In the genomic region with DNA sequence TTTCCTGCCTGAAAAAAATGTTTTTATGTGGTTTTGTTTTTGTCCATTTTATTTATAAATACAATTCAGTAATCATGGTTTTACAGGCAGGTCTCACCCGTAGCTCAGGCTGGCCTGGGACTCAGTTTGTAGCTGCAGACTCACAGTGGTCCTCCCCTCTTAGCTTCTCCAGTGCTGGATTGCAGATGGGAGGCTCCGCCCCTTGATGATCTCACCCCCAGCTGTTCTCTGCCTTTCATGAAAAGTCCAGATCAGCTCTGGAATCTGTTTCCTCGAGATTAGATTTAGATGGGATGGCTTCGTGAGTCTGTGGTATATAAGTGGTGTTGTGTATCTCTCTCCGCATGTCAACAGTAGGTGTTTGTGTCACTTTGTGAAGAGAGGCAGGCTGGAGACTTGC, we compare ENCODE assay signal across 18 mouse cellular contexts. TPM values are rescaled to one million over a fixed set of nuclear protein-coding genes. Genes with fewer than 3 reads are reported as not detected.
DNase-seq lines count a peak whose midpoint lies in the region; ATAC-seq and TF ChIP-seq lines count a peak whose summit lies in the region.
"Had no signal": no experiment of that assay in that cellular context is flagged by ENCODE, and none has a peak within 500 bp of the region (broad histone marks: within the 10 kb centered on the region; RNA-seq: fewer than 3 reads in every experiment).

No protein-coding gene starts in this region.

- H3K4me3 ChIP-seq in MEL (ENCODE audit: control insufficient read depth in 1 of 2, insufficient read depth in 1 of 2, low read depth in 2 of 2, low read length in 2 of 2): no peak overlapping the region
- H3K4me3 ChIP-seq in embryonic facial prominence, embryonic 14.5 days (ENCODE audit: low read depth, low read length): no peak overlapping the region
- no peak overlapping the region for H3K4me3 ChIP-seq in forebrain, embryonic 15.5 days
- no peak overlapping the region for H3K4me3 ChIP-seq in midbrain, postnatal 0 days (ENCODE audit: low read depth, low read length)
- H3K4me3 ChIP-seq: embryonic facial prominence, embryonic 12.5 days; forebrain, embryonic 12.5 days; heart, embryonic 15.5 days; kidney, embryonic 15.5 days; limb, embryonic 15.5 days; midbrain, embryonic 15.5 days; neural tube, embryonic 13.5 days had no signal

- H3K9ac ChIP-seq in MEL (ENCODE audit: control insufficient read depth, low read depth, low read length, poor library complexity, severe bottlenecking): no peak overlapping the region
- no peak overlapping the region for H3K9ac ChIP-seq in embryonic facial prominence, embryonic 14.5 days (ENCODE audit: low read depth, low read length)
- no peak overlapping the region for H3K9ac ChIP-seq in forebrain, embryonic 15.5 days (replicated peaks)
- H3K9ac ChIP-seq in midbrain, postnatal 0 days (replicated peaks; ENCODE audit: low read length, poor library complexity, severe bottlenecking): no peak overlapping the region
- H3K9ac ChIP-seq: embryonic facial prominence, embryonic 12.5 days; forebrain, embryonic 12.5 days; heart, embryonic 15.5 days; hindbrain, embryonic 14.5 days; kidney, embryonic 15.5 days; limb, embryonic 15.5 days; midbrain, embryonic 15.5 days; neural tube, embryonic 13.5 days had no signal

- no peak for TF ChIP-seq POLR2A in MEL (IDR thresholded peaks at IDR 0.05; ENCODE audit: control insufficient read depth in 1 of 2, insufficient read depth in 1 of 2, low read depth in 1 of 2, low read length in 2 of 2, poor library complexity in 1 of 2)

- H3K79me2 ChIP-seq in MEL (ENCODE audit: control insufficient read depth, insufficient read depth, low read length, poor library complexity): no peaks in the 10 kb centered on the region

- H3K4me1 ChIP-seq in MEL (ENCODE audit: control insufficient read depth in 1 of 2, insufficient read depth in 2 of 2, low read length in 2 of 2): no peaks in the 10 kb centered on the region
- H3K4me1 ChIP-seq in embryonic facial prominence, embryonic 14.5 days (ENCODE audit: control insufficient read depth, insufficient read depth, low read length): no peaks in the 10 kb centered on the region
- H3K4me1 ChIP-seq in forebrain, embryonic 15.5 days: peaks cover 7% of the 10 kb centered on the region; the same call in 1 of the 2 replicates
- H3K4me1 ChIP-seq in midbrain, postnatal 0 days (ENCODE audit: insufficient read depth, low read length): no peaks in the 10 kb centered on the region
- H3K4me1 ChIP-seq: embryonic facial prominence, embryonic 12.5 days; heart, embryonic 15.5 days; limb, embryonic 15.5 days; midbrain, embryonic 15.5 days; neural tube, embryonic 13.5 days had no signal

- no peak for TF ChIP-seq CTCF in MEL (IDR thresholded peaks at IDR 0.05 in 2 of 3, conservative IDR thresholded peaks at IDR 0.05 in 1 of 3; ENCODE audit: control insufficient read depth in 1 of 3, insufficient read depth in 1 of 3, low read depth in 2 of 3, low read length in 3 of 3, poor library complexity in 1 of 3, severe bottlenecking in 1 of 3)
- no peak for TF ChIP-seq CTCF in midbrain, postnatal 0 days (IDR thresholded peaks at IDR 0.05)

- 49% methylated on average over 5 of the region's 5 CpGs for WGBS in embryonic facial prominence, embryonic 14.5 days
- WGBS in forebrain, embryonic 15.5 days: 62% methylated on average over 5 of the region's 5 CpGs
- WGBS in midbrain, postnatal 0 days: 59% methylated on average over 5 of the region's 5 CpGs

- ATAC-seq in embryonic facial prominence, embryonic 14.5 days (ENCODE audit: low read depth): 0 out of 2 replicates have a peak, but pooled peaks have one; percentile 15
- no peak for ATAC-seq in forebrain, embryonic 15.5 days (replicated peaks)
- no peak for ATAC-seq in midbrain, postnatal 0 days (ENCODE audit: low FRiP score)
- ATAC-seq: midbrain, embryonic 15.5 days had no signal

- no peak for TF ChIP-seq RAD21 in MEL (IDR thresholded peaks at IDR 0.05; ENCODE audit: low read depth, low read length)

- no peaks in the 10 kb centered on the region for H3K27me3 ChIP-seq in MEL (ENCODE audit: control insufficient read depth in 1 of 2, insufficient read depth in 2 of 2, low read length in 2 of 2)
- no peaks in the 10 kb centered on the region for H3K27me3 ChIP-seq in embryonic facial prominence, embryonic 14.5 days (replicated peaks; ENCODE audit: control insufficient read depth, insufficient read depth, low read length)
- H3K27me3 ChIP-seq in forebrain, embryonic 15.5 days: no peaks in the 10 kb centered on the region
- H3K27me3 ChIP-seq in midbrain, postnatal 0 days (ENCODE audit: insufficient read depth, low read length): no peaks in the 10 kb centered on the region
- H3K27me3 ChIP-seq: embryonic facial prominence, embryonic 12.5 days; forebrain, embryonic 12.5 days; heart, embryonic 15.5 days; kidney, embryonic 15.5 days; limb, embryonic 15.5 days; midbrain, embryonic 15.5 days; neural tube, embryonic 13.5 days had no signal

- H3K27ac ChIP-seq in MEL (ENCODE audit: control insufficient read depth, low read depth, low read length): no peak overlapping the region
- H3K27ac ChIP-seq in embryonic facial prominence, embryonic 14.5 days (replicated peaks; ENCODE audit: low read depth, low read length): no peak overlapping the region
- no peak overlapping the region for H3K27ac ChIP-seq in forebrain, embryonic 15.5 days (replicated peaks)
- H3K27ac ChIP-seq in midbrain, postnatal 0 days (ENCODE audit: low read depth, low read length): no peak overlapping the region
- H3K27ac ChIP-seq: embryonic facial prominence, embryonic 12.5 days; forebrain, embryonic 12.5 days; heart, embryonic 15.5 days; hindbrain, embryonic 14.5 days; kidney, embryonic 15.5 days; limb, embryonic 15.5 days; midbrain, embryonic 15.5 days; neural tube, embryonic 13.5 days had no signal

- DNase-seq in adrenal gland, postnatal 25 days: peak; percentile 14
- no peak for DNase-seq in adrenal gland, adult (ENCODE audit: inconsistent age in 2 of 2, low spot score in 1 of 2)
- peak; percentile 47 for DNase-seq in kidney, postnatal 10 days
- no peak for DNase-seq in kidney, postnatal 36 days
- DNase-seq in MEL (ENCODE audit: low read depth, low spot score): peak; percentile 18
- peak; percentile 51 for DNase-seq in embryonic facial prominence, embryonic 14.5 days (ENCODE audit: low spot score)
- DNase-seq in midbrain, postnatal 0 days (ENCODE audit: low spot score): no peak
- DNase-seq: cerebellum, adult 11 months; thymus, adult 18-20 months had no signal

- no peaks in the 10 kb centered on the region for H3K9me3 ChIP-seq in MEL (replicated peaks; ENCODE audit: insufficient read depth, low read length)
- H3K9me3 ChIP-seq in embryonic facial prominence, embryonic 14.5 days (ENCODE audit: control insufficient read depth, low read length): no peaks in the 10 kb centered on the region
- H3K9me3 ChIP-seq in forebrain, embryonic 15.5 days: no peaks in the 10 kb centered on the region
- no peaks in the 10 kb centered on the region for H3K9me3 ChIP-seq in midbrain, postnatal 0 days (ENCODE audit: low read length)
- H3K9me3 ChIP-seq: embryonic facial prominence, embryonic 12.5 days; forebrain, embryonic 12.5 days; heart, embryonic 15.5 days; kidney, embryonic 15.5 days; limb, embryonic 15.5 days; midbrain, embryonic 15.5 days; neural tube, embryonic 13.5 days had no signal

- H3K36me3 ChIP-seq in MEL (ENCODE audit: control insufficient read depth in 1 of 2, insufficient read depth in 2 of 2, low read length in 2 of 2): peaks cover 3 to 22% of the 10 kb centered on the region in 2 experiments; a peak in 3 of 4 replicates
- no peaks in the 10 kb centered on the region for H3K36me3 ChIP-seq in embryonic facial prominence, embryonic 14.5 days (ENCODE audit: control insufficient read depth, insufficient read depth, low read length)
- no peaks in the 10 kb centered on the region for H3K36me3 ChIP-seq in forebrain, embryonic 15.5 days
- H3K36me3 ChIP-seq in midbrain, postnatal 0 days (ENCODE audit: insufficient read depth, low read length): no peaks in the 10 kb centered on the region
- H3K36me3 ChIP-seq: embryonic facial prominence, embryonic 12.5 days; forebrain, embryonic 12.5 days; limb, embryonic 15.5 days; midbrain, embryonic 15.5 days; neural tube, embryonic 13.5 days had no signal

- H3K4me2 ChIP-seq in embryonic facial prominence, embryonic 14.5 days (ENCODE audit: low read depth, low read length): no peak overlapping the region
- H3K4me2 ChIP-seq in forebrain, embryonic 15.5 days (replicated peaks): no peak overlapping the region
- H3K4me2 ChIP-seq in midbrain, postnatal 0 days (ENCODE audit: low read depth, low read length, poor library complexity, severe bottlenecking): no peak overlapping the region
- H3K4me2 ChIP-seq: embryonic facial prominence, embryonic 12.5 days; forebrain, embryonic 12.5 days; heart, embryonic 15.5 days; hindbrain, embryonic 14.5 days; kidney, embryonic 15.5 days; limb, embryonic 15.5 days; midbrain, embryonic 15.5 days; neural tube, embryonic 13.5 days had no signal

- TF ChIP-seq EP300 in MEL (IDR thresholded peaks at IDR 0.05; ENCODE audit: low read depth in 1 of 2, low read length in 2 of 2): no peak

TF ChIP-seq in MEL, 35 proteins besides CTCF, POLR2A, EP300 and RAD21 (continues in another document):
- no peak for TF ChIP-seq ZNF384 (IDR thresholded peaks at IDR 0.05; ENCODE audit: low read depth, low read length)
- no peak for TF ChIP-seq MYB (IDR thresholded peaks at IDR 0.05; ENCODE audit: low read depth, low read length)
- TF ChIP-seq E2F4 (IDR thresholded peaks at IDR 0.05; ENCODE audit: borderline replicate concordance, low read depth, low read length): no peak
- TF ChIP-seq HCFC1 (IDR thresholded peaks at IDR 0.05; ENCODE audit: low read depth, low read length): no peak
- TF ChIP-seq TCF12 (IDR thresholded peaks at IDR 0.05; ENCODE audit: low read depth, low read length): no peak
- no peak for TF ChIP-seq KAT2A (conservative IDR thresholded peaks at IDR 0.05; ENCODE audit: low read depth, low read length)
- TF ChIP-seq MYC (IDR thresholded peaks at IDR 0.05; ENCODE audit: low read depth, low read length): no peak
- no peak for TF ChIP-seq MAX (IDR thresholded peaks at IDR 0.05; ENCODE audit: low read length)
- TF ChIP-seq MEF2A (IDR thresholded peaks at IDR 0.05; ENCODE audit: extremely low read depth, insufficient replicate concordance, low read depth, low read length, poor library complexity, severe bottlenecking): no peak
- TF ChIP-seq TBP (IDR thresholded peaks at IDR 0.05; ENCODE audit: low read depth, low read length): no peak
- TF ChIP-seq MXI1 (IDR thresholded peaks at IDR 0.05; ENCODE audit: low read depth, low read length): no peak

RNA-seq across cellular contexts. Expression of a gene that starts 24.6 kb away (rescaled TPM):
- 15.7 and 21.4 TPM in 2 replicates for total RNA-seq in adrenal gland, postnatal 25 days (2021)
- total RNA-seq in MEL (2012; rRNA removed): 30.2 and 30.9 TPM in 2 replicates
- polyA plus RNA-seq in MEL (2012; ENCODE audit: insufficient read depth in 1 of 2, insufficient read length in 2 of 2, low read depth in 1 of 2, low replicate concordance in 2 of 2, missing spikeins in 1 of 2): 10 to 100 TPM in 1 of 2 experiments, not detected in 1; 41.2 TPM
- 10.7 and 13.0 TPM in 2 replicates for polyA plus RNA-seq in embryonic facial prominence, embryonic 14.5 days (2014; fragmentation: Nextera tagmentation; extraction: Ambion mirVana)
- polyA plus RNA-seq in forebrain, embryonic 15.5 days (2015; fragmentation: Nextera tagmentation; extraction: Ambion mirVana): 22.0 and 22.1 TPM in 2 replicates
- 27.2 and 29.2 TPM in 2 replicates for total RNA-seq in midbrain, postnatal 0 days (2014; rRNA removed)
- polyA plus RNA-seq in midbrain, postnatal 0 days (2015; fragmentation: Nextera tagmentation; extraction: Ambion mirVana): 25.5 and 27.5 TPM in 2 replicates

Comparison
In these comparisons a context has a peak if more than half of its experiments do, and no peak if none do; other contexts are left out.
1. DNase-seq: peak in adrenal gland, postnatal 25 days (single experiment), kidney, postnatal 10 days (single experiment), MEL (single experiment) and embryonic facial prominence, embryonic 14.5 days (single experiment); none in adrenal gland, adult (0 of 2), kidney, postnatal 36 days (0 of 2) and midbrain, postnatal 0 days (single experiment).